Mouse (Mus musculus) CH12.LX (cell line): ENCODE measurements around the gene Pigt. TPM values are rescaled to one million over a fixed set of nuclear protein-coding genes. Genes with fewer than 3 reads are reported as not detected.

Experiments
- DNase-seq: peaks from one replicate; pipeline ENCODE4 v3.0.0-alpha.2; 2013; ENCODE audit errors: extremely low read depth
- H3K27ac ChIP-seq: 2 replicates; pipeline ENCODE4 v1.5.1; 2012; ENCODE audit warnings: low read depth, mild to moderate bottlenecking, control low read depth, moderate library complexity; ENCODE audit not compliant: insufficient read depth
- H3K27me3 ChIP-seq: replicated peaks from 2 replicates; pipeline ENCODE3; 2012; ENCODE audit warnings: inconsistent platforms
- H3K36me3 ChIP-seq, 2 experiments: replicated peaks in 1 of 2; 2 replicates each; pipeline versions ENCODE3 to v1.6.1; 2012; ENCODE audit warnings: inconsistent platforms in 1 of 2, low read length in 1 of 2, mild to moderate bottlenecking in 1 of 2, mixed read lengths in 1 of 2, moderate library complexity in 1 of 2; ENCODE audit not compliant: control insufficient read depth in 1 of 2, insufficient read depth in 1 of 2
- H3K4me1 ChIP-seq, 2 experiments: 2 replicates each; pipeline ENCODE4 v1.6.1; 2012; ENCODE audit warnings: inconsistent platforms in 1 of 2, moderate library complexity in 1 of 2; ENCODE audit not compliant: insufficient read depth in 2 of 2, control insufficient read depth in 1 of 2
- H3K4me2 ChIP-seq: 2 replicates; pipeline ENCODE4 v1.6.1; 2012; ENCODE audit warnings: low read depth, mild to moderate bottlenecking, control low read depth; ENCODE audit not compliant: poor library complexity, insufficient read depth, severe bottlenecking
- H3K4me3 ChIP-seq, 3 experiments: fragments of 150-350 bp in 1 of 3; sonication (generic) in 1 of 3; replicated peaks in 1 of 3; 2 replicates each; pipeline versions ENCODE3 to v1.5.1; 2011 to 2012; ENCODE audit warnings: low read depth in 2 of 3, low read length in 2 of 3, mild to moderate bottlenecking in 2 of 3, moderate library complexity in 2 of 3, control low read depth in 1 of 3, improper control_type of control experiment in 1 of 3, inconsistent platforms in 1 of 3, mixed read lengths in 1 of 3; ENCODE audit not compliant: poor library complexity in 1 of 3
- H3K79me2 ChIP-seq: replicated peaks from 2 replicates; pipeline ENCODE4 v1.6.1; 2012; ENCODE audit warnings: mild to moderate bottlenecking, moderate library complexity; ENCODE audit not compliant: control insufficient read depth, poor library complexity, insufficient read depth, severe bottlenecking; ENCODE audit errors: extremely low read depth
- H3K9ac ChIP-seq: 2 replicates; pipeline ENCODE4 v1.6.1; 2012; ENCODE audit warnings: low read depth, mild to moderate bottlenecking, control low read depth, moderate library complexity; ENCODE audit not compliant: insufficient read depth
- H3K9me3 ChIP-seq: replicated peaks from 2 replicates; pipeline ENCODE3; 2012; ENCODE audit warnings: low read length, inconsistent platforms, mixed read lengths
- CHD1 ChIP-seq: IDR thresholded peaks from 2 replicates; pipeline ENCODE4 v1.6.1; 2012; ENCODE audit warnings: low read depth, low read length, improper control_type of control experiment, inconsistent platforms
- CHD2 ChIP-seq: IDR thresholded peaks from 2 replicates; pipeline ENCODE4 v1.6.1; 2011; ENCODE audit warnings: low read length, improper control_type of control experiment
- CTCF ChIP-seq, 2 experiments: IDR thresholded peaks in 1 of 2; conservative IDR thresholded peaks in 1 of 2; 2 replicates each; pipeline ENCODE4 v1.5.1; 2011 to 2012; ENCODE audit warnings: low read depth in 2 of 2, low read length in 2 of 2, improper control_type of control experiment in 1 of 2, inconsistent platforms in 1 of 2, mild to moderate bottlenecking in 1 of 2, moderate library complexity in 1 of 2
- ETS1 ChIP-seq: conservative IDR thresholded peaks from 2 replicates; pipeline ENCODE4 v1.6.1; 2012; ENCODE audit warnings: low read depth, mild to moderate bottlenecking, inconsistent platforms, low read length, improper control_type of control experiment, moderate library complexity
- JUN ChIP-seq: IDR thresholded peaks from 2 replicates; pipeline ENCODE4 v1.6.1; 2011; ENCODE audit warnings: low read depth, mild to moderate bottlenecking, low read length, improper control_type of control experiment, moderate library complexity; ENCODE audit not compliant: insufficient read depth
- JUND ChIP-seq: conservative IDR thresholded peaks from 2 replicates; pipeline ENCODE4 v1.6.1; 2011; ENCODE audit warnings: low read depth, low read length, improper control_type of control experiment
- KAT2A ChIP-seq: IDR thresholded peaks from 2 replicates; pipeline ENCODE4 v1.6.1; 2012; ENCODE audit warnings: low read length, improper control_type of control experiment, inconsistent platforms; ENCODE audit not compliant: insufficient replicate concordance
- MAFK ChIP-seq: IDR thresholded peaks from 2 replicates; pipeline ENCODE4 v1.6.1; 2011; ENCODE audit warnings: low read length, improper control_type of control experiment; ENCODE audit not compliant: insufficient replicate concordance
- MAX ChIP-seq: IDR thresholded peaks from 2 replicates; pipeline ENCODE4 v1.6.1; 2011; ENCODE audit warnings: low read length, improper control_type of control experiment
- MAZ ChIP-seq: IDR thresholded peaks from 2 replicates; pipeline ENCODE4 v1.6.1; 2012; ENCODE audit warnings: low read depth, mild to moderate bottlenecking, inconsistent platforms, low read length, improper control_type of control experiment, moderate library complexity
- MXI1 ChIP-seq: IDR thresholded peaks from 2 replicates; pipeline ENCODE4 v1.6.1; 2011; ENCODE audit warnings: mild to moderate bottlenecking, low read depth, low read length, improper control_type of control experiment
- NELFE ChIP-seq: IDR thresholded peaks from 2 replicates; pipeline ENCODE4 v1.6.1; 2011; ENCODE audit warnings: low read depth, low read length, improper control_type of control experiment
- NRF1 ChIP-seq: IDR thresholded peaks from 2 replicates; pipeline ENCODE4 v1.6.1; 2014; ENCODE audit warnings: low read depth, mild to moderate bottlenecking, inconsistent platforms, low read length, improper control_type of control experiment, moderate library complexity
- RAD21 ChIP-seq: IDR thresholded peaks from 2 replicates; pipeline ENCODE4 v1.6.1; 2011; ENCODE audit warnings: low read depth, mild to moderate bottlenecking, low read length, improper control_type of control experiment, moderate library complexity
- SIN3A ChIP-seq: IDR thresholded peaks from 2 replicates; pipeline ENCODE4 v1.6.1; 2012; ENCODE audit warnings: low read length, improper control_type of control experiment, inconsistent platforms
- SMC3 ChIP-seq: IDR thresholded peaks from 2 replicates; pipeline ENCODE4 v1.6.1; 2011; ENCODE audit warnings: low read depth, low read length, improper control_type of control experiment
- USF1 ChIP-seq: IDR thresholded peaks from 2 replicates; pipeline ENCODE4 v1.6.1; 2014; ENCODE audit warnings: low read depth, mild to moderate bottlenecking, inconsistent platforms, low read length, improper control_type of control experiment
- USF2 ChIP-seq: conservative IDR thresholded peaks from 2 replicates; pipeline ENCODE4 v1.6.1; 2011; ENCODE audit warnings: low read depth, low read length, improper control_type of control experiment
- ZC3H11A ChIP-seq: IDR thresholded peaks from 2 replicates; pipeline ENCODE4 v1.6.1; 2012; ENCODE audit warnings: low read depth, mild to moderate bottlenecking, inconsistent platforms, low read length, improper control_type of control experiment
- ZMIZ1 ChIP-seq: IDR thresholded peaks from 2 replicates; pipeline ENCODE4 v1.6.1; 2012; ENCODE audit warnings: low read depth, mild to moderate bottlenecking, inconsistent platforms, low read length, improper control_type of control experiment
- ZNF384 ChIP-seq: IDR thresholded peaks from 2 replicates; pipeline ENCODE4 v1.6.1; 2012; ENCODE audit warnings: low read depth, low read length, improper control_type of control experiment, inconsistent platforms
- dilution Hi-C: fragments of 300-500 bp; cut with MboI; formaldehyde crosslinking; loops from 2 replicates; pipeline ENCODE4 v1.14.3; 2020; ENCODE audit warnings: low sequenced_read_pairs; ENCODE audit not compliant: extremely low pct_unique_long_range_greater_than_20kb, extremely low pct_ligation_motif_present
- in situ Hi-C: fragments of 300-500 bp; cut with MboI; formaldehyde crosslinking; loops from 3 replicates; pipeline ENCODE4 v1.14.3; 2019; ENCODE audit warnings: low sequenced_read_pairs, low pct_ligation_motif_present, low pct_unique_long_range_greater_than_20kb, mixed read lengths
- polyA plus RNA-seq: library from polyadenylated mRNA; unstranded; fragments of >175 nt; gene quantifications from 2 replicates; pipeline ENCODE4 v1.2.1, GENCODE M21; 2012; ENCODE audit warnings: low read depth; ENCODE audit not compliant: insufficient read length
- total RNA-seq, 2 experiments: library from RNA; depleted of rRNA; stranded (reverse); fragments of 300-350 nt in 1 of 2; fragments of >200 nt in 1 of 2; gene quantifications; 2 replicates each; pipeline ENCODE4 v1.2.3; 2012 to 2014

Gene Pigt
- total and polyA plus RNA-seq, 3 experiments, result 14.0 to 91.8 (median 39.2) TPM

GRCm38 (mm10) chr2:164517485-164518221 is 20.3 kb downstream of the Pigt start:
- dilution Hi-C loops, result no loop called here
- Histone ChIP-seq H3K4me1 (peaks cover 2 to 23% of the 10 kb centered on the region in 2 experiments), H3K4me3 (no peak overlapping the region), H3K79me2 (no peaks in the 10 kb centered on the region), H3K27ac (no peak overlapping the region), H3K27me3 (peaks cover 9% of the 10 kb centered on the region), H3K36me3 (no peaks in the 10 kb centered on the region), H3K4me2 (no peak overlapping the region), H3K9ac (no peak overlapping the region), H3K9me3 (peaks cover 7% of the 10 kb centered on the region)
- TF ChIP-seq JUND (no peak), ZC3H11A (peak; percentile 49), JUN (no peak), NELFE (no peak), RAD21 (peak; percentile 77), CHD1 (no peak), MAX (no peak), MAFK (no peak), SMC3 (peak; percentile 83), MAZ (no peak), CTCF (conservative IDR thresholded peaks at IDR 0.05 in 1 of 2, IDR thresholded peaks at IDR 0.05 in 1 of 2; ENCODE audit: low read depth in 2 of 2, low read length in 2 of 2) (peak; percentile 78 to 87), MXI1 (no peak), CHD2 (no peak), ZNF384 (peak; percentile 40; the same call in 1 of the 2 replicates)
- in situ Hi-C loops, result loop anchor here (5.0 kb wide), 1 partner anchor 110 kb away; the partner anchor contains the start of gene Matn4
- peak; percentile 57 for DNase-seq

- dilution Hi-C loops, result no loop called here
- peaks cover 16% of the 10 kb centered on the region for H3K9me3 ChIP-seq
- H3K36me3 ChIP-seq, result no peaks in the 10 kb centered on the region
- peaks cover 9% of the 10 kb centered on the region for H3K27me3 ChIP-seq
- TF ChIP-seq NRF1, result no peak
- TF ChIP-seq USF1, result no peak
- no peak for TF ChIP-seq SMC3
- TF ChIP-seq ZMIZ1, result no peak
- TF ChIP-seq MXI1, result no peak
- TF ChIP-seq JUN, result no peak
- TF ChIP-seq SIN3A, result no peak
- TF ChIP-seq RAD21, result no peak
- TF ChIP-seq MAFK, result no peak
- no peak for TF ChIP-seq KAT2A
- no peak for TF ChIP-seq ETS1
- TF ChIP-seq USF2, result no peak
- TF ChIP-seq CHD1, result no peak
- no peak overlapping the region for H3K4me3 ChIP-seq
- no peak overlapping the region for H3K9ac ChIP-seq
- H3K4me1 ChIP-seq, result peaks cover 2 to 25% of the 10 kb centered on the region in 2 experiments
- no peak overlapping the region for H3K27ac ChIP-seq
- H3K79me2 ChIP-seq, result no peaks in the 10 kb centered on the region
- DNase-seq, result no peak
- in situ Hi-C loops, result loop anchor here (5.0 kb wide), 1 partner anchor 111 kb away; the partner anchor contains the start of gene Matn4
- H3K4me2 ChIP-seq, result no peak overlapping the region
Observed at GRCm38 (mm10) chr2:164518266-164519170, 21.2 kb downstream of the Pigt start.
